Mouse (Mus musculus) frontal cortex, postnatal 14 days (tissue): Measurements from ENCODE around the gene Coro7.
"Not testable (repeated sequence)": the region's sequence is repeated elsewhere in the genome, so short reads cannot be mapped to it uniquely, and the experiment has no call there.

Source experiments
- DNase-seq, 2 experiments: peaks; one replicate each; pipeline ENCODE4 v3.0.0; 2022; ENCODE audit warnings: low spot score in 2 of 2

Coro7 gene

GRCm38 (mm10) chr16:4595527-4595963 lies 84.0 kb downstream of the Coro7 start:
- no peak for DNase-seq

- DNase-seq: no peak
Observed at GRCm38 (mm10) chr16:4594814-4595526, 84.6 kb downstream of the Coro7 start.

- no peak for DNase-seq
Observed at GRCm38 (mm10) chr16:4593971-4594813, 85.4 kb downstream of the Coro7 start, which contains the start of gene Glis2. TSS of gene Glis2 (plus strand) at chr16:4594713.

- DNase-seq: no peak
Observed at GRCm38 (mm10) chr16:4592909-4593875, 86.4 kb downstream of the Coro7 start.

- no peak for DNase-seq
Observed at GRCm38 (mm10) chr16:4590236-4590635, 89.3 kb downstream of the Coro7 start.

- no peak for DNase-seq
Observed at GRCm38 (mm10) chr16:4587516-4588210, 91.9 kb downstream of the Coro7 start.

- peak; percentile 77 to 85 for DNase-seq
Observed at GRCm38 (mm10) chr16:4586531-4587123, 93.0 kb downstream of the Coro7 start.

- DNase-seq: no peak
Observed at GRCm38 (mm10) chr16:4585642-4586530, 93.7 kb downstream of the Coro7 start.

GRCm38 (mm10) chr16:4584438-4584837 lies 95.1 kb downstream of the Coro7 start:
- no peak for DNase-seq

- DNase-seq: no peak
Observed at GRCm38 (mm10) chr16:4583807-4584206, 95.8 kb downstream of the Coro7 start.

GRCm38 (mm10) chr16:4581179-4581578 lies 98.4 kb downstream of the Coro7 start:
- not testable (repeated sequence) for DNase-seq

- DNase-seq: no peak
Observed at GRCm38 (mm10) chr16:4578630-4579029, 100.9 kb downstream of the Coro7 start.

GRCm38 (mm10) chr16:4576873-4577272 lies 102.7 kb downstream of the Coro7 start:
- DNase-seq: no peak
